Mouse (Mus musculus) cerebellum, adult 2 months (tissue): Measurements from ENCODE around the gene Slc38a9. TPM values are rescaled to one million over a fixed set of nuclear protein-coding genes. Genes with fewer than 3 reads are reported as not detected.

Source experiments
- DNase-seq, 2 experiments: peaks; one replicate each; pipeline ENCODE4 v3.0.0; 2021
- H3K27ac ChIP-seq: fragments of 200-500 bp; 2 replicates; pipeline ENCODE4 v1.5.1; 2012; ENCODE audit warnings: low read length, control low read depth, inconsistent platforms; ENCODE audit not compliant: insufficient read depth
- H3K27me3 ChIP-seq: fragments of 200-500 bp; 2 replicates; pipeline ENCODE4 v1.6.1; 2012; ENCODE audit warnings: inconsistent platforms, mild to moderate bottlenecking, low read length, moderate library complexity; ENCODE audit not compliant: control insufficient read depth, insufficient read depth
- H3K4me1 ChIP-seq: fragments of 200-500 bp; 2 replicates; pipeline ENCODE4 v1.6.1; 2011; ENCODE audit warnings: low read length; ENCODE audit not compliant: control insufficient read depth, insufficient read depth
- H3K4me3 ChIP-seq: fragments of 200-500 bp; replicated peaks from 2 replicates; pipeline ENCODE3; 2011; ENCODE audit warnings: mild to moderate bottlenecking, low read depth, low read length, control low read depth; ENCODE audit not compliant: insufficient read depth
- CTCF ChIP-seq: fragments of 200-500 bp; IDR thresholded peaks from 2 replicates; pipeline ENCODE4 v1.5.1; 2011; ENCODE audit warnings: low read depth, mild to moderate bottlenecking, control low read depth, low read length, moderate library complexity, borderline replicate concordance; ENCODE audit not compliant: insufficient read depth
- POLR2A ChIP-seq: fragments of 200-500 bp; IDR thresholded peaks from 2 replicates; pipeline ENCODE4 v1.6.1; 2011; ENCODE audit warnings: low read length, control low read depth, borderline replicate concordance; ENCODE audit not compliant: insufficient read depth
- WGBS: fragments of 180-500 bp; shearing (Covaris S2); methylation state at CpG from one replicate; pipeline ENCODE4 v1.1.7; 2018; 5-methylcytosine and 5-hydroxymethylcytosine counted together
- polyA plus RNA-seq: library from polyadenylated mRNA; depleted of rRNA; stranded (reverse); fragments of >200 nt; gene quantifications from 2 replicates; pipeline ENCODE4 v1.2.3, GENCODE M21; 2012

Slc38a9 gene
- polyA plus RNA-seq, 1 experiment = 25.9 TPM

GRCm38 (mm10) chr13:112759364-112759763, 98.8 kb downstream of the Slc38a9 start:
- Histone ChIP-seq H3K27me3 (no peaks in the 10 kb centered on the region), H3K4me3 (no peak overlapping the region), H3K27ac (no peak overlapping the region), H3K4me1 (no peaks in the 10 kb centered on the region)
- DNase-seq = no peak
- TF ChIP-seq CTCF (no peak), POLR2A (no peak)
- WGBS = 92% methylated on average over 9 of the region's 9 CpGs

GRCm38 (mm10) chr13:112759777-112760537, 99.4 kb downstream of the Slc38a9 start:
- no peaks in the 10 kb centered on the region for H3K27me3 ChIP-seq
- H3K27ac ChIP-seq = no peak overlapping the region
- WGBS = 36% methylated on average over 15 of the region's 15 CpGs
- no peak overlapping the region for H3K4me3 ChIP-seq
- DNase-seq = no peak
- H3K4me1 ChIP-seq = no peaks in the 10 kb centered on the region
- TF ChIP-seq CTCF (no peak), POLR2A (no peak)

GRCm38 (mm10) chr13:112760538-112760881, 100.0 kb downstream of the Slc38a9 start:
- DNase-seq = no peak
- TF ChIP-seq POLR2A = no peak
- TF ChIP-seq CTCF = no peak
- WGBS = 27% methylated on average over 1 of the region's 1 CpGs
- no peak overlapping the region for H3K27ac ChIP-seq
- H3K27me3 ChIP-seq = no peaks in the 10 kb centered on the region
- H3K4me1 ChIP-seq = no peaks in the 10 kb centered on the region
- no peak overlapping the region for H3K4me3 ChIP-seq

GRCm38 (mm10) chr13:112761787-112762186, 101.2 kb downstream of the Slc38a9 start:
- Histone ChIP-seq H3K27ac (no peak overlapping the region), H3K4me1 (no peaks in the 10 kb centered on the region), H3K27me3 (no peaks in the 10 kb centered on the region), H3K4me3 (no peak overlapping the region)
- no peak for DNase-seq
- no peak for TF ChIP-seq CTCF
- TF ChIP-seq POLR2A = no peak
- 73% methylated on average over 1 of the region's 1 CpGs for WGBS

- DNase-seq = no peak
- TF ChIP-seq CTCF (no peak), POLR2A (no peak)
- Histone ChIP-seq H3K4me1 (no peaks in the 10 kb centered on the region), H3K27me3 (no peaks in the 10 kb centered on the region), H3K27ac (no peak overlapping the region), H3K4me3 (no peak overlapping the region)
- 78% methylated on average over 4 of the region's 4 CpGs for WGBS
Measured at GRCm38 (mm10) chr13:112762548-112762947, 102.0 kb downstream of the Slc38a9 start.

- H3K4me1 ChIP-seq = no peaks in the 10 kb centered on the region
- H3K27ac ChIP-seq = no peak overlapping the region
- TF ChIP-seq CTCF (no peak), POLR2A (no peak)
- no peak for DNase-seq
- H3K4me3 ChIP-seq = no peak overlapping the region
- WGBS = 87% methylated on average over 10 of the region's 10 CpGs
- no peaks in the 10 kb centered on the region for H3K27me3 ChIP-seq
Measured at GRCm38 (mm10) chr13:112763531-112764091, 103.1 kb downstream of the Slc38a9 start.

GRCm38 (mm10) chr13:112764556-112764955, 104.0 kb downstream of the Slc38a9 start:
- no peak overlapping the region for H3K4me3 ChIP-seq
- TF ChIP-seq POLR2A (no peak), CTCF (no peak)
- WGBS = 51% methylated on average over 5 of the region's 5 CpGs
- DNase-seq = no peak
- H3K27ac ChIP-seq = no peak overlapping the region
- no peaks in the 10 kb centered on the region for H3K27me3 ChIP-seq
- no peaks in the 10 kb centered on the region for H3K4me1 ChIP-seq

GRCm38 (mm10) chr13:112765654-112766053, 105.1 kb downstream of the Slc38a9 start:
- 89% methylated on average over 3 of the region's 3 CpGs for WGBS
- Histone ChIP-seq H3K4me1 (no peaks in the 10 kb centered on the region), H3K27ac (no peak overlapping the region), H3K4me3 (no peak overlapping the region), H3K27me3 (no peaks in the 10 kb centered on the region)
- TF ChIP-seq CTCF (no peak), POLR2A (no peak)
- DNase-seq = no peak
